Mouse (Mus musculus) C2C12 (cell line): ENCODE data around the gene Spata20. TPM values are rescaled to one million over a fixed set of nuclear protein-coding genes. Genes with fewer than 3 reads are reported as not detected.

Experiments
- H3K27me3 ChIP-seq: one replicate; pipeline ENCODE4 v1.6.1; 2011; ENCODE audit not compliant: control insufficient read depth, insufficient read depth, insufficient read length
- H3K36me3 ChIP-seq: one replicate; pipeline ENCODE4 v1.6.1; 2011; ENCODE audit not compliant: control insufficient read depth, insufficient read depth
- H3K4me3 ChIP-seq: one replicate; pipeline ENCODE4 v1.5.1; 2011; ENCODE audit warnings: mild to moderate bottlenecking, control low read depth; ENCODE audit not compliant: poor library complexity, insufficient read depth, severe bottlenecking
- H3K79me2 ChIP-seq: one replicate; pipeline ENCODE4 v1.6.1; 2011; ENCODE audit not compliant: control insufficient read depth, insufficient read depth
- H3K79me3 ChIP-seq: one replicate; pipeline ENCODE4 v1.6.1; 2011; ENCODE audit warnings: low read depth, control low read depth
- H3ac ChIP-seq: one replicate; pipeline ENCODE3; 2011; ENCODE audit warnings: low read depth; ENCODE audit not compliant: control insufficient read depth, insufficient read length
- CEBPB ChIP-seq: IDR thresholded peaks from one replicate; pipeline ENCODE4 v1.6.1; 2011; ENCODE audit warnings: low read depth, mild to moderate bottlenecking, control low read depth, moderate library complexity
- CTCF ChIP-seq: IDR thresholded peaks from one replicate; pipeline ENCODE4 v1.5.1; 2011; ENCODE audit not compliant: control insufficient read depth, insufficient read depth, insufficient read length
- FOSL1 ChIP-seq: IDR thresholded peaks from one replicate; pipeline ENCODE4 v1.8.0; 2011; ENCODE audit warnings: mild to moderate bottlenecking, low read length; ENCODE audit not compliant: poor library complexity, insufficient read depth, severe bottlenecking
- MAX ChIP-seq: IDR thresholded peaks from one replicate; pipeline ENCODE4 v1.6.1; 2011; ENCODE audit warnings: mild to moderate bottlenecking, control low read depth
- MYOD1 ChIP-seq: IDR thresholded peaks from one replicate; pipeline ENCODE4 v1.6.1; 2011; ENCODE audit warnings: low read depth; ENCODE audit not compliant: control insufficient read depth, insufficient read length
- MYOG ChIP-seq: IDR thresholded peaks from one replicate; pipeline ENCODE4 v1.6.1; 2011; ENCODE audit not compliant: control insufficient read depth, insufficient read length; ENCODE audit errors: extremely low read depth
- USF1 ChIP-seq: IDR thresholded peaks from one replicate; pipeline ENCODE4 v1.6.1; 2011; ENCODE audit warnings: low read depth, mild to moderate bottlenecking, control low read depth, moderate library complexity
- polyA plus RNA-seq: library from polyadenylated mRNA; unstranded; fragments of >200 nt; fragmentation: generic; extraction: Trizol; gene quantifications from one replicate; pipeline ENCODE4 v1.2.1, GENCODE M21; 2012; ENCODE audit warnings: missing spikeins

Spata20 gene
- polyA plus RNA-seq, 1 experiment = not detected

- Histone ChIP-seq H3K4me3 (no peak overlapping the region), H3K79me2 (no peaks in the 10 kb centered on the region), H3K79me3 (no peaks in the 10 kb centered on the region), H3ac (no peak overlapping the region), H3K27me3 (peaks cover 75% of the 10 kb centered on the region), H3K36me3 (no peaks in the 10 kb centered on the region)
- no peak for TF ChIP-seq FOSL1
- TF ChIP-seq CTCF = no peak
- TF ChIP-seq MYOG = no peak
- no peak for TF ChIP-seq MAX
- TF ChIP-seq USF1 = no peak
- TF ChIP-seq MYOD1 = no peak
- TF ChIP-seq CEBPB = no peak
Measured at GRCm38 (mm10) chr11:94481963-94482362, 4.0 kb downstream of the Spata20 start.

- peaks cover 79% of the 10 kb centered on the region for H3K27me3 ChIP-seq
- H3K36me3 ChIP-seq = no peaks in the 10 kb centered on the region
- H3ac ChIP-seq = no peak overlapping the region
- no peak overlapping the region for H3K4me3 ChIP-seq
- H3K79me3 ChIP-seq = no peaks in the 10 kb centered on the region
- H3K79me2 ChIP-seq = no peaks in the 10 kb centered on the region
- TF ChIP-seq MYOD1 (no peak), CEBPB (no peak), USF1 (no peak), CTCF (no peak), MYOG (no peak), FOSL1 (no peak), MAX (no peak)
Measured at GRCm38 (mm10) chr11:94480382-94480781, 5.6 kb downstream of the Spata20 start.

DNA sequence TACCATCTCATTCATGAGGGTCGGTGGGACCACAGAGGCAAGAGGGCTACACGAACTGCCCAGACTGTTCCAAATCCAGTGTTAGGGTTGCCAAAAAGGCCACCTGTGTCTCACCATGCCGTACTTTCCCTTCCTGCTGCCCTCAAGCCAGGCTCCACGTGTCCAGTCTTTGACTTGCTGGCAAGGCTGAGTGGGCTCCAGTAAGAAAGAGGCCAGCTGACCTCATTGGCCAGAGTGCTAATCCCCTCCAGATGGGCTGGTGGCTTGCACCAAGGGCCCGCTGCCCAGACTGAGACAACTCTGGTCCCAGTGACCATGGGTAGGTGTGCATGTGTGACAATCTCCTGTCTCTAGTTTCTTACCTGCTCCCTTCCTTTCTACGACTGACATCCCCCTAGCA, 8.3 kb downstream of the Spata20 start:
- TF ChIP-seq MAX = no peak
- no peak for TF ChIP-seq USF1
- no peak for TF ChIP-seq CTCF
- no peak for TF ChIP-seq MYOG
- no peak for TF ChIP-seq CEBPB
- no peak for TF ChIP-seq MYOD1
- no peaks in the 10 kb centered on the region for H3K79me2 ChIP-seq
- H3K79me3 ChIP-seq = no peaks in the 10 kb centered on the region
- no peaks in the 10 kb centered on the region for H3K36me3 ChIP-seq
- H3K27me3 ChIP-seq = peaks cover 77% of the 10 kb centered on the region
- no peak overlapping the region for H3K4me3 ChIP-seq
- H3ac ChIP-seq = no peak overlapping the region

DNA sequence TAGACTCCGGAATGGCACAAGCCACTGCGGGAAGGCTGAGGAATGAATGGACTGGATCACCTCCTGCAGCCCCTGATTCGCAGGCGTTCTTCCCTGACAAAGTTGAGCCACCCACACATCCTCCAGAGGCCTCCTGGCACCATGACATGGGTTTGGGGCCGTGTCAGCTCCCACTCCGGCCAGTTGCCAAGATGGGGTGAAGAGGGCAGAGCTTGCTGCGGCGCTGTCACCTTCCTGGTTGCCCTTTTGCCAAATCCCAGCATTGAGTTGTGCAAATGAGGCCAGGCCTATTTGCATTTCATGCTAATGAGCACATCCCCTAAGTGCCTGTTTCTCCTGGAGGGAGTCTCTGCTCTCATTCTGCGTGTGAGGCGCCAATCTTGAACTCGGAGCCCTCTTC, 10.3 kb downstream of the Spata20 start:
- H3K79me2 ChIP-seq = no peaks in the 10 kb centered on the region
- no peak overlapping the region for H3K4me3 ChIP-seq

GRCm38 (mm10) chr11:94474544-94474910, 11.5 kb downstream of the Spata20 start:
- no peak overlapping the region for H3K4me3 ChIP-seq
- no peaks in the 10 kb centered on the region for H3K36me3 ChIP-seq
- no peaks in the 10 kb centered on the region for H3K79me3 ChIP-seq
- H3K79me2 ChIP-seq = no peaks in the 10 kb centered on the region
- H3ac ChIP-seq = no peak overlapping the region
- peaks cover 62% of the 10 kb centered on the region for H3K27me3 ChIP-seq
- TF ChIP-seq MYOG (no peak), USF1 (no peak), FOSL1 (no peak), CEBPB (no peak), CTCF (no peak), MAX (no peak)

More for the DNA sequence above, 10.3 kb downstream of the Spata20 start:
- peaks cover 73% of the 10 kb centered on the region for H3K27me3 ChIP-seq
- TF ChIP-seq CEBPB = no peak
- no peak for TF ChIP-seq MAX
- TF ChIP-seq FOSL1 = no peak
- no peak for TF ChIP-seq MYOD1
- TF ChIP-seq MYOG = no peak
- TF ChIP-seq USF1 = no peak
- TF ChIP-seq CTCF = no peak
- H3K79me3 ChIP-seq = no peaks in the 10 kb centered on the region
- H3ac ChIP-seq = no peak overlapping the region
- H3K36me3 ChIP-seq = no peaks in the 10 kb centered on the region

DNA sequence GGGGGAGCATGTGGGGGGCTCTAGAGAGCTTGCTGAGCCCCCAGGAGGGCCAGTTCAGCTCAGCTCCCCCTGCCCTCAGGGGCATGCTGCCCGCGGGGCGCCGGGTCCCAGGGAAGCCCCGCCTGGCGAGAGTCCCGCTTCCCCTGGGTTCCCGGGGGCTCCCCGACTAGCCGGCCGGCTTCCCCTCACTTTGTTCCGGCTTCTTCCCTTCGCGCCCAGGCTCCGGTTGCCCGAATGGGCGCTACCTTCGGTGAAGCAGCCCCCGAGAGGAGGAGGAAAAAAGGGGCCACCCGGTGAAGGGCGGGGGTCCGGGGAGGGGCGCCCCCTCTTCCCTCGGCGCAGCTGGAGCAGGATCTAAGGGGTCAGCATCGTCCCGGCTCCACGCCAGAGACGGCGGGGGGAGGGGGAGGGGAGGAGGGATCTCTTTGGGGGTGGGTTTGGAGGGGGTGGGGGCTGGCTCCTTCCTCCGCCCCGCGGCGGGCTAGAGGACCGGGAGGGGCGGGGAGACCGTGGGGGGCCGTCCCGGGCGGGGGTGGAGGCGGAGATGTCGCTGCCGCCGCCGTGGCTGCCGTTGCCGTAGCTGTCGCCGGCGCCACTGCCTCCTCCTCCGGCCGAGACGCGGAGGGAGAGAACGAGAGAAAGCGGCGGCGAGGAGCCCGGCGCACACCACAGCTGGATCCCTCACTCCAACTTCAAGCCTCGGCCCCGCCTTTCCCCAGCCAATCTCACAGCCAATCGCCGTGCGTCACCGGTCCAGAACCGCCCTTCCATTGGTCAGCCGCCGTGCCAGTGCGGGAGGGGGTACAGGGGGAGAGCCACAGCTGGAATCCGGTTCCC, 12.1 kb downstream of the Spata20 start, which contains the start of gene Cacna1g:
Gene Cacna1g (minus strand): TSS at position 492 of the 837 bp plus-strand sequence.
- peak within 1 kb of the TSS; percentile 14 for H3K4me3 ChIP-seq
- peak within 1 kb of the TSS; percentile 44 for H3ac ChIP-seq
- no peaks in the 10 kb centered on the region for H3K79me2 ChIP-seq
- H3K36me3 ChIP-seq = no peaks in the 10 kb centered on the region
- TF ChIP-seq USF1 = no peak
- TF ChIP-seq FOSL1 = no peak
- peak; percentile 10 for TF ChIP-seq MYOD1
- H3K27me3 ChIP-seq = peaks cover 56% of the 10 kb centered on the region
- H3K79me3 ChIP-seq = no peaks in the 10 kb centered on the region
